Mouse (Mus musculus) layer of hippocampus, postnatal 10 days (tissue): ENCODE measurements around the gene Nhlh2. TPM values are rescaled to one million over a fixed set of nuclear protein-coding genes. Genes with fewer than 3 reads are reported as not detected.

Experiments used
- DNase-seq, 2 experiments: peaks; one replicate each; pipeline ENCODE4 v3.0.0; 2021; ENCODE audit warnings: low spot score in 2 of 2
- long read RNA-seq: library from polyadenylated mRNA; stranded (forward); transcript quantifications from one replicate; pipeline ENCODE4 v2.0.0, GENCODE M21; 2023
- total RNA-seq, 2 experiments: library from RNA; stranded (reverse); gene quantifications; 2 replicates each; pipeline ENCODE4 v1.2.3; 2021

The Nhlh2 gene
- total RNA-seq = 1 to 10 TPM; 4.4 to 4.9 TPM
- long read RNA-seq, partial matches to known transcripts = 0 of 1 reads
- long read RNA-seq, other reads (novel, unspliced or antisense) = 1 of 1 reads

DNA sequence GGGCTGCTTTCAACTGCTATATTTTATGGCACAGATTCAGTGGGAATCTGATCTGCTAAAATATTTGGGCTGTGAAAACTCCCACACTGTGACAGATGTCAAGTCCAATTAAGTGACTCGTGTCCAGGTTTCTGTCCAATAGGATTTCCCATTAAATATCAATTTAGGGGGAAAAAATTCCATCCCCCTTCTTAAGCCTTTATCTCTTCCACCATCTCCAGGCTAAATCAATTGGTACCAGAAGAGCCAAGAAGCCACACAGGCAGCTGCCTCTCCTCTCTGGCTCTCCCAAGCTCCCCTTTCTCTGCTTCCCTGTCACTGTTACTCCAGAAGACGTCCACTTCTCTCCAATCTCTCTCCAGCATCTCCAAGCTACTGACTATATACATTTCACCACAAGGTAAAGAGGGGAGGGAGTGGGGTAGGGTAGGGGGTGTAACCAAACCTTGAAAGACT is at the start of gene Nhlh2:
TSS of gene Nhlh2 (plus strand) at position 151 of the 456 bp plus-strand sequence.
- no peak for DNase-seq

DNA sequence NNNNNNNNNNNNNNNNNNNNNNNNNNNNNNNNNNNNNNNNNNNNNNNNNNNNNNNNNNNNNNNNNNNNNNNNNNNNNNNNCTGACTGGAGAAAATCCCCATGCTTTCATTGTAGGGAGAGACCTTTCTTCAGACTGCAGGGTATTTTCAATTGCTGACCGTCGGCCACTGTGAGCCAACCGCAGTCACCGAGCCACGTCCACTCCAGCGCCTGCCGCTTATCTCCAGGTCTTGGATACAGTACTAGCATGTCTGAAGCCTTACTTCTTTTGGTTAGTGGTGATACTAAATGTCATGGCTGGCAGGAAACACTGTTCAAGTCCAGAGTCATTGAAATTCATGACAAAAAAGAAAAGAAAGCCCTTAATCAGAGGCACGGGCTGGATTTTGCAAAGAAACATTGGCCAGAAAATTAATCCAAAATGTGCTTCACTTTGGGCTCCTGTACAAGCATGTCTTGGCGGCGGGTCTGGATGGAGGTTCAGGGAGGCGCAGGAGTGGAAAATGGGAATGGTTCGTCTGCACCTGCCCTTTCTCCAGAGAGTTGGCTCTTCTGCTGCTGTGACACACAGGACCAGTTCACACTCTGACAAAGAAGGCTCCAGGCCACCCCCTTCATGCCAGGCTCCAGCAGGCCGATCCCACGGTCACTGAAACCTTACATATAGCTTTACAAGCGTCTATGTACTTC is 48.6 kb upstream of the Nhlh2 start:
- DNase-seq = no peak

DNA sequence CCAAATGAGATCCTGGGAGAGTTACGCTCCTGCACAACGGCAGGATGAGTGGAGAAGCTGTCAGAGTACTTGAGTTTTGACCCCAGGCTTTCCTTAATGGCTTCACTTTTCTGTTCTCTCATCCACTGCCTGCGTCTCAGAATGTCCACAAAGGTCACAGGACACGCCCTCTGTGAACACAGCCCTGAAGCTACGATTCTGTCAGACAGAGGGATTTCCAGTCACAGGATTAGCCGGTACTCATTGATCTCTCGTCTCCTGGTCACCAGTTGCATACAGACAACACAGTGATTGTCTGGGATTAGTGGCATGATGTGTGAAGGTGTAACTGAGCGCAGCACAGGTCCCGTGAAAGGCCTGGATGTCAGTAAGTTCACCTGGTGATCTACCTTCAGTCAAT is 46.4 kb upstream of the Nhlh2 start:
- DNase-seq = no peak

DNA sequence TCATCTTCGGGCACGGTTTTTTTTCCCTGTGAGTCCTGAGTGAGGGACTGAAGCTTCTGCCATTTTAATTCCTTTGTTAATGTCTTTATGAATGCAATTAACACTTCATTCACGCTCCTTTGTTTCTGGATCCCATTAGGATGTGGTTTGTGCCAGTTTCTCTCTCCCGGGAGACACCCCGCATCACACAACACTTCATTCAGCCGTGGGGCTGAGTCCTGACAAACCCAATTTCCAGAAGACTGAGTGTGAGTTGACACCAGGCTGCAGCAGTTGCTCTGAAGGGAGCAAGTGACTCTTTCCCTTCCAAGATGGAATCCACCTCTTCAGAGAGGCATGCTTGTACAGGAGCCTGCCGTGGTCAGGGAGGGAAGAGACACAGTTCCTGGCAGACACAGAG is 45.5 kb upstream of the Nhlh2 start:
- DNase-seq = no peak

DNA sequence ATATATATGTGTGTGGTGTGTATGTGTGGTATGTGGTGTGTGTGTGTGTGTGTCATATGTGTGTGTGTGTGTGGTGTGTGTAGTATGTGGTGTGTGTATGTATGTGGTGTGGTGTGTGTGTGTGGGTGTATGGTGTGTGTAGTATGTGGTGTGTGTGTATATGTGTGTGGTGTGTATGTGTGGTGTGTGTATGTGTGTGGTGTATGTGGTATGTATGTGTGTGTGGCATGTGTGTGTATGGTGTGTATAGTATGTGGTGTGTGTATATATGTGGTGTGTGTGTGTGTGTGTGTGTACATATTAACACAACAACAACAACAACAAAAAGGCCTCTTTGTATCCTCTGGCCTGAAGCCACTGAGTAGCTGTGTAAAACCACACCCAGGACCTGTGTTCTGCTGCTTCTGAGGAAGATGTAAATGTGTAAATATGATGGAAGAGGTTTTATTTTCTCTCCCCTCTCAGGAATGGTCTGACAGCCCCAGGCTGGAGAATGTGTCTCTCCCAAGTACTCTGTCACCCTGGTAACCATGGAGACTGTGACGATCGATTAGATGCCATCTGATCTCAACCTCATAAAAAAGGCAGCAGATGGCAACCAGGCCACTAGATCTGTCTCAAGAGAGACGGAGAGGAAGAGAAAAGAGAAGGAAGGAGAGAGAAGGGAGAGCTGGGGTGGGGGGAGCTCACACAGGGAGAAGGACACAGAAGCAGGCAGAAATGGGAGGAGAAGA is 42.9 kb upstream of the Nhlh2 start:
- DNase-seq = no peak

DNA sequence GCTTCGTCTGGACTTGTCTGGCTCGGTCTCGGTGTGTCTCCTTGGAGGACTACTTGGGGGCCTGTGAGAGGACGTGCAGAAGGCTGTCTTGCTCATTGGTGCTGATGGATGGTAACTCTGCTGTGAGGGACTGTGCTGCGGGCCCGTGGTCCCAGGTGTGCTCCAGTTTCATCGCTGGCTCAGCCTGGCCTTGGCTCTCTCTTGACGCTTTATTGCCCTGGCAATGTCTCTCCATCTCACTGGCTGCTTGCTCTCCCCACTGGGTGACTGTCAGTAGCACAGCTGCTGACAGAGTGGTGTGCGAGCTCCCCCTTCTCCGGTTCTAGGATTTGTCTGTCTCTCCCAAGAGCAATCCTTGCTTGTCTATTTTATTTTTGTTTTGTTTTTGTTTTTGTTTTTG is 34.5 kb upstream of the Nhlh2 start:
- no peak for DNase-seq

DNA sequence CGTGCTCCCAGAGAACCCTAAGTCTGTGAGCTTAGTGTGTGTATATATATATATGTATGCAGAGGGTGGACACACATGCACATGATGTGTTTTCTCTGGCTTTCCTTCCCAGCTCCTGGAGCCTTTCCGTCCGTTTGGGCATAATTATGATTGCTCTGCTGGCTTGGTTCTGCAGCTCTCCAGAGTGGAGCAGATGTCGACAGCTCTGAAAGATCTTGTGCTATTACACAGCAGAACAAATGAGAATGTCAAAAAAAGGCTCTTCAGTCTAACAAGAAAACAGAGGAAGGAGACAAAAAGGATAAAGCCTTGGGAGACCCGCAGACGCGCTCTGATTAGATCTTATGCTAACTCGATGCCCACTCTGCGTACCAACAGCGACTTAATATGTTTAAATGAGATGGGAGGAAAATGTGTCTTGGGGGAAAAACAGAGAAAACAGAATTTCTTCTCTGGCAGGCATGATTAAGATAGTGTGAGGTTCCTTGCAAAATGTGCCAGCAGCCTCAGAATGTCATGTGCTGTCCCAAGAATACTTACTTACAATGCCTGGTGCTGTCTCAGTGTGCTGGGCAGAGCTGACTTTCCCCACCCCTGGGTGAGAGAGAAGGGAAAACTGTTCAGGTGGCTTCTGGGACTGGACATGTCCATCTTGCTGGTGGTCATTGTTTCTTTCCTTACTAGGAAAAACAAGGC is 31.4 kb upstream of the Nhlh2 start:
- DNase-seq = no peak

DNA sequence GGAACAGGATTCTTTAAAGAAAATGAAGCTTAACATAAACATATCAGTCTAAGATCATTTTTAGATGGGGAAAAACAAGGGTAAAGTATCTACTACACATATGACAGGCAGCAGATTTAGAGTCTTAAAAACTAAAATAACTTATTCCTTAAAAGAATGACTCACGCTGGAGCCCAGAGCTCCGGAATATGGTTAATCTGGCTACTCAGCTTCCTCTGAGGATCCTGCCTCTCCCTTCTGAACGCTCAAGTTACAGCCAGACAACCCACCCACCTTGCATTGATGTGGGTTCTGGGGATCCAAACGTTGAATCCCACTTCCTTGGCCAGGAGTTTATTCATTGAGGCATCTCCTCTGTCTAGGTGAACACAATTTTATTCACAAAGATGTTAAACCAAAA is 26.0 kb upstream of the Nhlh2 start:
- DNase-seq = no peak

DNA sequence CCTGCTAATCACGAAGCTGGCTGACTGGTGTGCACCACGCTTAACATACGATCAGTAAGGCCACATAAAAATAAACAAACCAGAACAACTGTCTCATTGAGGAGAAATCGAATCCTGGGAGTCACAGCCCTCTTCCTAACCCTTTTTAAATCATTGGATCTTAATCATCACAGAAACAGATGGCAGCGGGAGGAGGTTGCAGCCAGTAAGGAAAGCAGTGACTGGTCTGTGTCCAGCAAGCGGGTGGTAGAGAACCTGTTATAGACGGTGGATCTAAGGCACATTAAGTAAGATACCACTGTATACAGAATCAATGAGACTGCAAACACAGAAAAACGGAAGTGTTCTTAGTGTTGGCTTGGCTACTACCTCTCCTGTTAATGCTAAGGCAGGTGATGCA is 24.2 kb upstream of the Nhlh2 start:
- no peak for DNase-seq

DNA sequence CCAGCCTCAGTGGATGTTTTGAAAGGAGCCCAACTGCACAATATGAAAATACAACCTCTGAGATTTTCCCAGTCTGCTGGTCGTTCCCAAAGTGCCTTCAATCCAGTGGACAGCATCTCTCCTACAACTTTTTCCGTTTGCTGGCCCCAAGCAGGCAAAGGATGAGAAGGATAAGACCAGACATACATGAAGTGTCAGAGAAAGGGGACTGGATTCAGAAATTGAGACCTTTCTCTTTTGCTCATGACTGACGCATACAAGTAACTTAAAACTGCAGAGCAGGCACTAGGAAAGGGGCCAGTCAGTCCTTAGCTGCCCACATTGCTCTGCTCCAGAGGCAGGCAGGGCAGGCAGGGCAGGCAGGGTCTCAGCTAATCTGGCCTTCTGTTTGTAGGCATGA is 19.7 kb upstream of the Nhlh2 start:
- no peak for DNase-seq

DNA sequence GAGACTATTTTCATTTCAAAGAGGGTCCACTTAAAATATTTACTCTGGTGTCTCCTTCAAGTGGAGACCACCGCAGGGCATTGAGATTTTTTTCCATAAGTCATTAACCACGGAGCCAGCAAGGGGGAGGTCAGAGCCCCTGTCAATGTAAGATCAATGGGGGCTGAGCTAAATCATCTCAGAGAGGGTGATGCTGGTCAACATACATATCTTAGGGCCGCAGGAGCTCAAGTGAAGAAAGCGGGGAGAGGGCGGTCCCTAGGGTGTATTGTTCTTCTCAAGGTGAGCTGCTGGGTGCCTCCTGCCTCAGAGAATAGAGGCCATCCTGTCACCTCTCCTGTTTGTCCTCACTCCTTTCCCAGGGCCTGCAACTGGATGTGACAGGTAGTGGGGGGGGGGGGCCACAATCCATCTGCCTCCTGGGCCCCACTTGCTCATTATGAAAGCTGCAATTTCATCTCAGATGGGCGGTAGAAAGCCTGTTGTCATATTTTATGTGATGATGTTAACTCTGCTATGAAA is 18.8 kb upstream of the Nhlh2 start:
- no peak for DNase-seq

DNA sequence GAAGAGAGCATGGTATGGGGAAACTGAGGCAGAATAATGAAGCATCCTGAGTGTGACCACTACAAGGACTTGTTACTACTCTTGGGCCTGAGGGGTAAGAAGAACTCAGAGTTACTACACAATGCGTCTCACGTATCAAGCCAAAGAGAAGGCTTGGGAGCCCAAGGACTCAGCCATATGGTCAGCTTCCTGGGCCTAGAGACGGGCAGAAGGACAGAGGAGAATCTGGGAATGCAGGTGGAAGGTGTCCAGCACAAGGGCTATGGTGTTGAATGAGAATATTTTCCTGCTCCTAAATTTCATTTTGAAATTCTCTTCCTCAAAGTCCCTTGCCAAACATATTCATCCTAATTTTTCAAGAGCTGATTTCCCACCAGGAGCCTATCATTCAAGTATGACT is 12.0 kb upstream of the Nhlh2 start:
- no peak for DNase-seq

DNA sequence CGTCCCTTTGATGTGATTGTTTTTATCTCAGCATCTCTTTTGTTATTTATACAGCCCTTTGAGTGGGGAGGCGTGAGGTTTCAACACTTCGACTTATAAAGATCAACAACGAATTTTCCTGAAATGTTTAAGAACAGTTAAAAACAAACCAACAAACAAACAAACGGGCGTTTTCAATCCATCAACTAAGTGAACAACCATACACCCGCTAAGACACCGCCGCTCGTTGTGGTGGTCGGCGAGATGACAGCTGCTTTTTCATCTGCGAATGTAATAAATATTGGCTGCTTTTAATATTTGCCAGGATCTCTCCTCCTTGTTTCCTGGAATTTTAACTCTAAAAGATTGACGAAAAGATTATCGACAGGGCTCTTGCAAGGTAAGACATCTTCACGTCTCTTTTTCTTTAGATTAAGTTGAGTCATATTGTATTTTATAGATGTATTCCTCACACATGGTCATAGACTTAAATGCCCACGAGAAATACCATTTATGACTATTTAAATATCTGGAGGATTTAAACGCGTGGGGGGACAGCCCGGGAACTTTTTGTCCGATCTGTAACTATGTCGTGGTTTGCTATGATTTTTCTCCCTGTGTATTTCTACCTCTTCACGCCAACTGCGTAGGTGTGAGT is 923 bp downstream of the Nhlh2 start:
- DNase-seq = no peak

DNA sequence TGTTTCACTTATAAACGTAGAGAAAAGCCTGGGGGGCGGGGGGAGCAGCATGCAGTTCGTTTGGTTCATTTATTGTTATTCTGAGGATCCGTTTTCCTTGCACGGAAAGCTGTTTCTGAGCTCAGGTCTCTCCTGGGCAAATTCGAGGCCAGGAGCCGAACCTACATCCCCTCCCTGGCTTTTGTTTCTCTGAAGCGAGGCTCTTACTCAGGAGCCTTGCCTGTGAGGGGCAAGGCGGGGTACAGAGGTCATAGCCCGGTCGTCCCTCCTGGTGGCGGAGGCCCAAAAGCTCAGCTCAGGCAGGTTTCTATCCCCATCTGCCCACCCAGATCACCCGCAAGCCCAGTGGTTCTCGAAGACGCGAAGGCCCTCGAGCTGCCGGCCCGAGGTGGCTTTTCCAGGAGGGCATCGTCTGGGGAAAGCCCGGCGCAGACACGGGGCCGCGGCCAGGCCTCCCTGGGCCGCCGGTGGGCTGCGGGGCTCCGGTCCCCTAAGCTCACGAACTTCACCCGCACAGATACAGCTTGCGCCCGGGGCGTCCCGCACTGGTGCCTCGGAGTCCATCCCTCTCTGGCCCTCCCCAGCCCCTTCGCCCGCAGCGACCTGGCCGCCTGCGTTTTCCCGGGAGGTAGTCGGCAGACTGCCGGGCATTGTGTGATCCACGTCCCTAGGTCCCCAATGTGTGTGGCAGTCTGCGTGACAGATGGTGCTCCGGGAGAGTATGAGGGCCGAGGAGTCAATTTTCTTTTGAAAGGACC is 1.6 kb downstream of the Nhlh2 start:
- DNase-seq = peak; percentile 18 to 32

DNA sequence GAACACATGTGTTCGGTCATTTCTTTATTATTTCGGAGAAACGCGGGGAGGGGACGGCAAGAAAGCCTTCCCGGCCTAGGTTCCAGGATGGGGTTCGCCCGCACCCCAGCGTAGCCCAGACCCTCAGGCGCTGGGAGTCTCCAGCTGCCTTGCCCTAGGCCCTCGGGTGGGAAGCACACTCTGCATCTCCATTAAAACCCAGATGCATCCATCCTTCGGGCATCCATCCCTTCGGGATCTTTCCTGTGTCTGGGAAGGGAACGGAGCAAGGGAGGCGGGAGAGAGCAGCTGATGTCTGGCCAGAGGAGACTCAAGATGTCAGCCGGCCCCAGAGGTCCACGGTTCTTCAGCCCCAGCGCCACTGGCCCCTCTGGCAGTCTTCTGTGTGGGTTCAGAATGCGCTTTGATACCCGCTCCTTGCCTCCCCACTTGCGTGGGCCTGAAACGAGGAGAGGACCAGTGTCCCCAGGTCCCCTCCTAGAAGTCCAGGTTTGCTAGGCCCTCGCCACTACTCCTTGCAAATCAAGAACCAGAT is 2.3 kb downstream of the Nhlh2 start:
- peak; percentile 14 to 27 for DNase-seq

DNA sequence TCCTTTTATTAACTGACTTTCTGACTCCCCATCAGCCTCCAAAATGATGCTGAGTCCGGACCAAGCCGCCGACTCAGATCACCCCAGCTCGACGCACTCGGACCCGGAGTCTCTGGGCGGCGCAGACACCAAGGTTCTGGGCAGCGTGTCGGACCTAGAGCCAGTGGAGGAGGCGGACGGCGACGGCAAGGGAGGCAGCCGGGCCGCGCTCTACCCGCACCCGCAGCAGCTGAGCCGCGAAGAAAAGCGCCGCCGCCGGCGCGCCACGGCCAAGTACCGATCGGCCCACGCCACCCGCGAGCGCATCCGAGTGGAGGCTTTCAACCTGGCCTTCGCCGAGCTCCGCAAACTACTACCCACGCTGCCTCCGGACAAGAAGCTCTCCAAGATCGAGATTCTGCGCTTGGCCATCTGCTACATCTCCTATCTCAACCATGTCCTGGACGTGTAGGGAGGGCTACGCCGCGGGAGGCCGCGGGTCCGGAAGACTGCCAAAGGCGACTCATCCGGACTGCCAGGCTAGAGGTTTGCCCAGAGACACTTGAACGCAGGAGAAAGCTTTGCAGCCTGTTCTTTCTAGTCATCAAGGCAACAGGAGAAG is 2.8 kb downstream of the Nhlh2 start:
- DNase-seq = peak; percentile 27 to 41

DNA sequence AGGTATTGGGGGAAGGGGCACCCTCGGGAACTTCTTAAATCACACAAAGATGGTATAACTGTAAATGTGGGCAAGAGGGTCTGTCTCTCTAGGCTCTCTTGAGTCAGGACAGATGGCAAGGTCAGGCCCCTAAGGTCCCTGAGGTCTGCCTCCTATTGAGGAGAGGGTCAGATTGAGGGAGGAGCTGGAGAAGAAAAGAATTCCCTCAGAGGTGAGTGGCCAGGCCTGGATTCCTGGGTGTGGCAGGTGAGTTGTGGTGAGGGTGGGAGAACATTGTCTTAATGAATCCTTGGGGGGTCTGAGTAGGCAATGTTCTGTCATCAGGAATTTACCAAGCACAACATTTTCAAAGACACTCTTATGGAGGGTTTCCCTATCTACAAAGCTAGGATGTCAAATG is 10.7 kb downstream of the Nhlh2 start:
- DNase-seq = no peak

DNA sequence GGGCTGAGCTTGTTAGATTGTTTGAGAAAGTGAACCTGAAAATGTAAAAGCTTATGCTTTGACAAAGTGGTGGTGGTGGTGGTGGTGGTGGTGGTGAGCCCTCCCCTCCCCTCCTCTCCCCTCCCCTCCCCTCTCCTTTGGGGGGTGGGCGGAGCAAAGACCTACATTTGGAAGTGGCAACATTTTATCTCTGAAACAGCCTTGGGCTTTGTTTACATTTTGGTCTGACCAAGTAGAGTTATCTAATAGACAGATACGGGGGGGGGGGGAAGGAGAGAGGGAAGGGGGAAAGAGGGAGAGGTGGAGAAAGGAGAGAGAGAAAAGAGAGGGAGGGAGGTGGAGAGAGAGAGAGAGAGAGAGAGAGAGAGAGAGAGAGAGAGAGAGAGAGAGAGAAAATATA is 12.8 kb downstream of the Nhlh2 start:
- DNase-seq = no peak

DNA sequence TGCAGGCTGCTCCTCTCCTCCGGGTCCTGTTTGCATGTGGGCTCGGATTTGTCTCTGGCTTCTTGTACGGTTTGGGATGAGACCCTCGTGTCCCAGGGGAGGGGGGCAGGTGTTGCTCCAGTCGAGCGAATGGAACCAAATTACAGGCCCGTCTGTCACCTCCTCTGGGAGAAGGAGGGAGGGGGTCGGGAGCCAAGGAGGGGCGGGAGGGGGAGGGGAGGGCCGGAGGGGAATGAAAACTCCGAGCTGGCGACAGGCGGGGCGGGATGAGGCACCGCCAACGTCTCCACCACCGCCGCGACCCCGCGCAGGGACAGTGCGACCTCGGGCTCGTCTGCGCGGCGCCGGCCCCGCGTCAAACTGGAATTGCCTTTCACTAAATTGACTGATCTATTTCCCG is 13.5 kb downstream of the Nhlh2 start:
- no peak for DNase-seq

DNA sequence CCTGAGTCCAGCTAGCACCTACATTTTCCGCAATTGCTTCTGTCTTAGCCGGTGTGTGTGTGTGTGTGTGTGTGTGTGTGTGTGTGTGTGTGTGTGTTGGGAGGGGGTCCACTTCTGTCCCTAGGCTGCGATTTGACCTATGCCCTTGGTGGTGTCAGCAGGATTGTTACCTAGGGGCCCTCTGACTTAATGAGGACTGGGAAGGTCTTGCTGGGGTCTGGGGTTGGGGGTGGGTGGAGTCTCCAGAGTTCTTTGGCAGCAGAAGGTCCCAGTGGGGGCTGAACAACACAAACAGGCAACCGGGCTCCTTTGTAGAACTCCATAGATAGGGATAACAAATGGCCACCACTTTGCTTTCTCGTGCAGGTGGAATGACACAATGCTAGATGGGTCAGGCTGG is 14.0 kb downstream of the Nhlh2 start:
- no peak for DNase-seq
